Mouse (Mus musculus): Measurements from ENCODE around the gene Sostdc1. TPM values are rescaled to one million over a fixed set of nuclear protein-coding genes. Genes with fewer than 3 reads are reported as not detected.

Gene Sostdc1
- 0.48 and 3.4 TPM in 2 replicates for polyA plus RNA-seq (2012; rRNA removed)

DNA sequence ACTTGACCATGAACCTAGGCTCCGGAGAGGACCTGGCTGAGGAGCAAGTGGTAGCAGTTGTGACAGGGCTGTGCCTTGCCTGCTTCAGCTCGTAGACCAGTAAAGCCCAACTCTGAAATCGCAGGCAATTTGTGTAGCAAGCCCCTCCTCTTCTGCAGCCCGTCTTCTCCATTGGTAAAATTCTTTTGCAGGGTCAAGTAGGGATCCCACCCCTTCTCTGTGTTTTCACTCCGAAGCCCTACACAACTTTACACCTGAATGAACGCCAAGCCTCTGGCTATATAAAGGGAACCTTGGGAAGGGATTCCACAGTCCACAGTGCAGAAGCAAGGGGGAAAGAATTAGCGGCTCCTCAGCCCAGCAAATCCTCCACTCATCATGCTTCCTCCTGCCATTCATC is at the start of gene Sostdc1:
Gene Sostdc1, plus strand, starts transcription at position 224 of the 400 bp plus-strand sequence.
- Histone ChIP-seq H3K4me3 (ENCODE audit: low read depth, low read length) (no peak within 1 kb of the TSS), H3K27me3 (ENCODE audit: control insufficient read depth, insufficient read depth, low read length) (no peaks in the 10 kb centered on the region; the same call in 1 of the 2 replicates), H3K27ac (ENCODE audit: insufficient read depth, low read depth, low read length) (no peak within 1 kb of the TSS), H3K4me1 (ENCODE audit: control insufficient read depth, insufficient read depth, insufficient read length, low read length) (peaks cover 4% of the 10 kb centered on the region), H3K36me3 (ENCODE audit: control insufficient read depth, insufficient read depth, low read length) (no peaks in the 10 kb centered on the region)
- WGBS, result 49% methylated on average over 7 of the region's 7 CpGs
- TF ChIP-seq POLR2A (IDR thresholded peaks at IDR 0.05; ENCODE audit: low read depth, low read length), result no peak
- TF ChIP-seq CTCF (IDR thresholded peaks at IDR 0.05; ENCODE audit: extremely low read depth, insufficient read length, insufficient replicate concordance, low read depth, low read length), result no peak

- 87% methylated on average over 8 of the region's 8 CpGs for WGBS
- Histone ChIP-seq H3K27me3 (ENCODE audit: control insufficient read depth, insufficient read depth, low read length) (no peaks in the 10 kb centered on the region), H3K36me3 (ENCODE audit: control insufficient read depth, insufficient read depth, low read length) (no peaks in the 10 kb centered on the region), H3K4me1 (ENCODE audit: control insufficient read depth, insufficient read depth, insufficient read length, low read length) (no peaks in the 10 kb centered on the region), H3K27ac (ENCODE audit: insufficient read depth, low read depth, low read length) (no peak overlapping the region), H3K4me3 (ENCODE audit: low read depth, low read length) (no peak overlapping the region)
- TF ChIP-seq POLR2A (IDR thresholded peaks at IDR 0.05; ENCODE audit: low read depth, low read length) (no peak), CTCF (IDR thresholded peaks at IDR 0.05; ENCODE audit: extremely low read depth, insufficient read length, insufficient replicate concordance, low read depth, low read length) (no peak)
These were observed 46.2 kb upstream of the Sostdc1 start for GRCm38 (mm10) chr12:36267670-36268246.

GRCm38 (mm10) chr12:36274823-36275222 is 39.1 kb upstream of the Sostdc1 start:
- H3K27me3 ChIP-seq (ENCODE audit: control insufficient read depth, insufficient read depth, low read length), result no peaks in the 10 kb centered on the region
- no peak overlapping the region for H3K4me3 ChIP-seq (ENCODE audit: low read depth, low read length)
- TF ChIP-seq CTCF (IDR thresholded peaks at IDR 0.05; ENCODE audit: extremely low read depth, insufficient read length, insufficient replicate concordance, low read depth, low read length) (no peak), POLR2A (IDR thresholded peaks at IDR 0.05; ENCODE audit: low read depth, low read length) (no peak)
- H3K36me3 ChIP-seq (ENCODE audit: control insufficient read depth, insufficient read depth, low read length), result no peaks in the 10 kb centered on the region
- WGBS, result 47% methylated on average over 3 of the region's 3 CpGs
- H3K27ac ChIP-seq (ENCODE audit: insufficient read depth, low read depth, low read length), result no peak overlapping the region
- H3K4me1 ChIP-seq (ENCODE audit: control insufficient read depth, insufficient read depth, insufficient read length, low read length), result no peaks in the 10 kb centered on the region

DNA sequence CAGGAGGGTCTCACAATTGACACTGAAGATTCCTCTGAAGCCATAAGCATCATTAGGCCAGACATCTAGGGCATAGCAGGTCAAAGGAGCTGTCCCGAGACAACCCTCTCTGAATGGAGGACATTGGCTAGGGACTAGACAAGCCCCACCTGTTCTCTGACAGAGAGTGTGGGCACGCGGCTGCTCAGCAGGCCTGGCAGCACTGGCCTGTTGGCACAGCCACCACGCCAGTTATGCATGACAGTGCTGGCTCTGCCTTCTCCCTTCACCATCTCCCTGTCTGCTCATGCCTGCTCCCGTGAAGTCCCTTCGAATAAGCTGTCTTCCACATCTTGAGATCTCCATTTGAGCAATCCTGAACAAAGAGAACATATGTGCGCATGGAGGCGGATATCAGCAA is 24.3 kb upstream of the Sostdc1 start:
- no peak overlapping the region for H3K27ac ChIP-seq (ENCODE audit: insufficient read depth, low read depth, low read length)
- no peak overlapping the region for H3K4me3 ChIP-seq (ENCODE audit: low read depth, low read length)
- TF ChIP-seq POLR2A (IDR thresholded peaks at IDR 0.05; ENCODE audit: low read depth, low read length) (no peak), CTCF (IDR thresholded peaks at IDR 0.05; ENCODE audit: extremely low read depth, insufficient read length, insufficient replicate concordance, low read depth, low read length) (no peak)
- no peaks in the 10 kb centered on the region for H3K4me1 ChIP-seq (ENCODE audit: control insufficient read depth, insufficient read depth, insufficient read length, low read length)
- WGBS, result 79% methylated on average over 8 of the region's 8 CpGs
- no peaks in the 10 kb centered on the region for H3K27me3 ChIP-seq (ENCODE audit: control insufficient read depth, insufficient read depth, low read length)
- H3K36me3 ChIP-seq (ENCODE audit: control insufficient read depth, insufficient read depth, low read length), result no peaks in the 10 kb centered on the region

DNA sequence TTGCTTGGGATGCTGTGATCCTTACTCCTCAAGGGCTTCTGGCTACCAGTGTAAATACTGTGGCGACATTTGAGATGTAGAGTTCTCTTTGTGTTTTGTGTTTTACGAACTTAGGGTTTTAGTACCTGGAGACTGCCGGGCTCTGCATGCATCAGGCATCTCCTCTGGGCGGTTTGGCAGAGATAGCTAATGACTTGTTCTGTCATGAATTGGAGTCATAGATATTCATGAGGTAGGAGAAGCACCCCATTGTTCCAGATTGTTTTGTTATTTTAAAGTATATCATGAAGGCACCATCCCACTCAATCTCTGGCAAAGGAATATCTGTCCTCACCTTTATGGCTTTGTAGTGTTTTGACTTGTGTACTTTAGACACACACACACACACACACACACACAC is 23.5 kb upstream of the Sostdc1 start:
- Histone ChIP-seq H3K36me3 (ENCODE audit: control insufficient read depth, insufficient read depth, low read length) (no peaks in the 10 kb centered on the region), H3K27me3 (ENCODE audit: control insufficient read depth, insufficient read depth, low read length) (no peaks in the 10 kb centered on the region), H3K4me3 (ENCODE audit: low read depth, low read length) (no peak overlapping the region), H3K27ac (ENCODE audit: insufficient read depth, low read depth, low read length) (no peak overlapping the region), H3K4me1 (ENCODE audit: control insufficient read depth, insufficient read depth, insufficient read length, low read length) (no peaks in the 10 kb centered on the region)
- TF ChIP-seq POLR2A (IDR thresholded peaks at IDR 0.05; ENCODE audit: low read depth, low read length) (no peak), CTCF (IDR thresholded peaks at IDR 0.05; ENCODE audit: extremely low read depth, insufficient read length, insufficient replicate concordance, low read depth, low read length) (no peak)
- 72% methylated on average over 4 of the region's 4 CpGs for WGBS

DNA sequence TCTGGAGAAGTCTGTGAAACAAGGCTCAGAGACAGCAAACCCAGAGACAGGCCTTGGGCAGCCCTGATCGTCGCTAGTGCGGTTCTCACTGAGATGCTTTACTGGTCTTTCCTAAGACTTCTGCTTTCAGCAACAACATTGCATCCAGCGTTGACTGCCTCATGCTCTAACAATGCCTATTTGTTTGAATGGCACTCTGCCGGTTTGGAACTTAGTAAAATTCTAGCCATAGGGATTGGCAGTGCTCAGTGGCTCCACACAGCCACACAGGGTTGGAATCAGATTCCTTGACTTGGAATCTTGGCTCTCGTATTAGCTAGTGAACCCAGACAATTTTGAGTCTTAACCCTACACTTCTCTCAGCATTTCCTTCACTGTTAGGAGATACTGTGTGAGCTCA is 22.6 kb upstream of the Sostdc1 start:
- H3K27me3 ChIP-seq (ENCODE audit: control insufficient read depth, insufficient read depth, low read length), result no peaks in the 10 kb centered on the region

DNA sequence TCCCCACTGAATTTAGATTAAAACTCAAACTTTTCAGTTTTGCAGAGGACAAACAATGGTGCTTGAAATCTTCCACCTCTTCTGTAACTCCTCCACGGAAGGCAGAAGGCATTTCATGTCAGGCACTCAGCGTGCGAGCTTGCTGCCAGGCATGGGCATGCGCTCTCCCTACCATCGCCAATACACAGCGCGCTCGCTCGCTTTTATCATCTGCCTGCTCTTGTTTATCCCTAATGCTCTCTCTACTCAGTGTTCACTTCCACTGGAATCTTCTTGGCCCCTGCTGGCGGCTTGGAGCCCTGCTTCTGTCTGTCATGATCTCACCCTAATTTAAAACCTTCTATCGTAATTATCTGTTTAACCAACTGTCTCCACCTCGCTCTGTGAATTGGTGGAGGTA is 11.6 kb upstream of the Sostdc1 start:
- Histone ChIP-seq H3K36me3 (ENCODE audit: control insufficient read depth, insufficient read depth, low read length) (no peaks in the 10 kb centered on the region), H3K4me1 (ENCODE audit: control insufficient read depth, insufficient read depth, insufficient read length, low read length) (no peaks in the 10 kb centered on the region), H3K4me3 (ENCODE audit: low read depth, low read length) (no peak overlapping the region), H3K27ac (ENCODE audit: insufficient read depth, low read depth, low read length) (no peak overlapping the region), H3K27me3 (ENCODE audit: control insufficient read depth, insufficient read depth, low read length) (no peaks in the 10 kb centered on the region)
- TF ChIP-seq POLR2A (IDR thresholded peaks at IDR 0.05; ENCODE audit: low read depth, low read length) (no peak), CTCF (IDR thresholded peaks at IDR 0.05; ENCODE audit: extremely low read depth, insufficient read length, insufficient replicate concordance, low read depth, low read length) (no peak)
- 83% methylated on average over 12 of the region's 12 CpGs for WGBS

More for the DNA sequence above, 22.6 kb upstream of the Sostdc1 start:
- no peak for TF ChIP-seq POLR2A (IDR thresholded peaks at IDR 0.05; ENCODE audit: low read depth, low read length)
- no peak for TF ChIP-seq CTCF (IDR thresholded peaks at IDR 0.05; ENCODE audit: extremely low read depth, insufficient read length, insufficient replicate concordance, low read depth, low read length)
- no peak overlapping the region for H3K4me3 ChIP-seq (ENCODE audit: low read depth, low read length)
- H3K27ac ChIP-seq (ENCODE audit: insufficient read depth, low read depth, low read length), result no peak overlapping the region
- WGBS, result 87% methylated on average over 6 of the region's 6 CpGs
- no peaks in the 10 kb centered on the region for H3K4me1 ChIP-seq (ENCODE audit: control insufficient read depth, insufficient read depth, insufficient read length, low read length)
- H3K36me3 ChIP-seq (ENCODE audit: control insufficient read depth, insufficient read depth, low read length), result no peaks in the 10 kb centered on the region

Data from small intestine, adult 2 months (tissue).